Mouse (Mus musculus) neural tube, embryonic 11.5 days (tissue): ENCODE results near the gene Gnptg. TPM values are rescaled to one million over a fixed set of nuclear protein-coding genes. Genes with fewer than 3 reads are reported as not detected.
"Not testable (repeated sequence)": the region's sequence is repeated elsewhere in the genome, so short reads cannot be mapped to it uniquely, and the experiment has no call there.

Source experiments
- ATAC-seq: fragments of 200-750 bp; cut with Nextera tagmentation; 2 replicates; pipeline ENCODE4 v1.8.0; 2017; ENCODE audit warnings: moderate number of reproducible peaks, mild to moderate bottlenecking, moderate TSS enrichment, moderate library complexity; ENCODE audit not compliant: insufficient read depth, low FRiP score, low TSS enrichment
- DNase-seq: peaks from one replicate; pipeline ENCODE4 v3.0.0-alpha.2; 2015; ENCODE audit warnings: low spot score
- H3K27ac ChIP-seq: fragments of 300-500 bp; sonication (generic); 2 replicates; pipeline ENCODE4 v1.5.1; 2014; ENCODE audit warnings: low read depth, mild to moderate bottlenecking, low read length
- H3K27me3 ChIP-seq: fragments of 300-500 bp; sonication (generic); 2 replicates; pipeline ENCODE4 v1.6.1; 2014; ENCODE audit warnings: mild to moderate bottlenecking, low read length, mixed read lengths; ENCODE audit not compliant: control insufficient read depth, insufficient read depth
- H3K36me3 ChIP-seq: fragments of 300-500 bp; sonication (generic); 2 replicates; pipeline ENCODE4 v1.6.1; 2014; ENCODE audit warnings: mild to moderate bottlenecking, low read length, moderate library complexity, mixed read lengths; ENCODE audit not compliant: control insufficient read depth, insufficient read depth
- H3K4me1 ChIP-seq: fragments of 300-500 bp; sonication (generic); 2 replicates; pipeline ENCODE4 v1.6.1; 2014; ENCODE audit warnings: low read length, mixed read lengths; ENCODE audit not compliant: control insufficient read depth, insufficient read depth
- H3K4me2 ChIP-seq: fragments of 300-500 bp; sonication (generic); 2 replicates; pipeline ENCODE4 v1.6.1; 2014; ENCODE audit warnings: low read depth, mild to moderate bottlenecking, moderate library complexity
- H3K4me3 ChIP-seq: fragments of 300-500 bp; sonication (generic); 2 replicates; pipeline ENCODE4 v1.5.1; 2014; ENCODE audit warnings: low read depth, low read length
- H3K9ac ChIP-seq: fragments of 300-500 bp; sonication (generic); 2 replicates; pipeline ENCODE4 v1.6.1; 2014; ENCODE audit warnings: mild to moderate bottlenecking, low read length
- H3K9me3 ChIP-seq: fragments of 300-500 bp; sonication (generic); 2 replicates; pipeline ENCODE4 v1.6.1; 2016; ENCODE audit warnings: low read length; ENCODE audit not compliant: control insufficient read depth
- WGBS: fragments of 180-500 bp; shearing (Covaris S2); extraction: QIAGEN DNeasy Blood & Tissue Kit; methylation state at CpG from one replicate; pipeline ENCODE4 v1.1.7; 2014; 5-methylcytosine and 5-hydroxymethylcytosine counted together
- polyA plus RNA-seq: library from polyadenylated mRNA; unstranded; fragments of >200 nt; fragmentation: Nextera tagmentation; extraction: Ambion mirVana; gene quantifications from 2 replicates; pipeline ENCODE4 v1.2.1, GENCODE M21; 2014

The Gnptg gene
- polyA plus RNA-seq, 1 experiment from 2014 or later = 58.7 TPM

- Histone ChIP-seq H3K4me1 (peaks cover 18% of the 10 kb centered on the region), H3K4me2 (no peak overlapping the region), H3K36me3 (no peaks in the 10 kb centered on the region), H3K27ac (no peak overlapping the region), H3K27me3 (peaks cover 17% of the 10 kb centered on the region), H3K4me3 (no peak overlapping the region), H3K9ac (no peak overlapping the region), H3K9me3 (no peaks in the 10 kb centered on the region)
- 38% methylated on average over 3 of the region's 3 CpGs for WGBS
- ATAC-seq (no peak), DNase-seq (peak; percentile 24)
Observed at GRCm38 (mm10) chr17:25252643-25253042, 12.7 kb upstream of the Gnptg start.

- WGBS = 78% methylated on average over 8 of the region's 8 CpGs
- ATAC-seq (no peak), DNase-seq (no peak)
- Histone ChIP-seq H3K27me3 (peaks cover 6% of the 10 kb centered on the region), H3K9me3 (no peaks in the 10 kb centered on the region), H3K9ac (no peak overlapping the region), H3K4me1 (peaks cover 9% of the 10 kb centered on the region; the same call in 1 of the 2 replicates), H3K27ac (no peak overlapping the region), H3K36me3 (no peaks in the 10 kb centered on the region), H3K4me3 (no peak overlapping the region), H3K4me2 (no peak overlapping the region)
Observed at GRCm38 (mm10) chr17:25250181-25250835, 10.4 kb upstream of the Gnptg start.

- Histone ChIP-seq H3K27me3 (no peaks in the 10 kb centered on the region), H3K9ac (no peak overlapping the region), H3K36me3 (peaks cover 11% of the 10 kb centered on the region), H3K4me1 (0 out of 2 replicates have a peak, but pooled peaks cover 2% of the 10 kb centered on the region), H3K4me3 (no peak overlapping the region), H3K27ac (no peak overlapping the region), H3K9me3 (no peaks in the 10 kb centered on the region), H3K4me2 (no peak overlapping the region)
- DNase-seq = no peak
- WGBS = 83% methylated on average over 18 of the region's 18 CpGs
- no peak for ATAC-seq
Observed at GRCm38 (mm10) chr17:25248033-25248750, 8.3 kb upstream of the Gnptg start.

GRCm38 (mm10) chr17:25244239-25244638 lies 4.3 kb upstream of the Gnptg start:
- Histone ChIP-seq H3K4me3 (no peak overlapping the region), H3K36me3 (peaks cover 14% of the 10 kb centered on the region)

GRCm38 (mm10) chr17:25243131-25243780 lies 3.3 kb upstream of the Gnptg start:
- H3K36me3 ChIP-seq = peaks cover 14% of the 10 kb centered on the region
- H3K9me3 ChIP-seq = no peaks in the 10 kb centered on the region
- no peak overlapping the region for H3K27ac ChIP-seq
- no peaks in the 10 kb centered on the region for H3K27me3 ChIP-seq
- no peak for ATAC-seq
- no peak overlapping the region for H3K4me3 ChIP-seq
- no peak overlapping the region for H3K9ac ChIP-seq
- no peak for DNase-seq
- H3K4me1 ChIP-seq = peaks cover 8% of the 10 kb centered on the region
- no peak overlapping the region for H3K4me2 ChIP-seq
- WGBS = 90% methylated on average over 11 of the region's 11 CpGs

More at GRCm38 (mm10) chr17:25244239-25244638, 4.3 kb upstream of the Gnptg start:
- no peak overlapping the region for H3K9ac ChIP-seq
- no peaks in the 10 kb centered on the region for H3K9me3 ChIP-seq
- peaks cover 5% of the 10 kb centered on the region for H3K4me1 ChIP-seq
- ATAC-seq (no peak), DNase-seq (no peak)
- WGBS = 85% methylated on average over 16 of the region's 16 CpGs
- H3K27ac ChIP-seq = no peak overlapping the region
- H3K4me2 ChIP-seq = no peak overlapping the region
- no peaks in the 10 kb centered on the region for H3K27me3 ChIP-seq

- 83% methylated on average over 9 of the region's 9 CpGs for WGBS
Observed at GRCm38 (mm10) chr17:25235635-25236034, 4.3 kb downstream of the Gnptg start.

GRCm38 (mm10) chr17:25231621-25232020 lies 8.3 kb downstream of the Gnptg start:
- not testable (repeated sequence) for H3K27ac ChIP-seq, H3K9me3 ChIP-seq, H3K36me3 ChIP-seq, H3K27me3 ChIP-seq, H3K4me2 ChIP-seq, H3K4me1 ChIP-seq, H3K4me3 ChIP-seq, H3K9ac ChIP-seq, DNase-seq
- ATAC-seq = 0 out of 2 replicates have a peak, but pooled peaks have one; percentile 20
- 95% methylated on average over 5 of the region's 11 CpGs for whole genome bisulfite sequencing

More at GRCm38 (mm10) chr17:25235635-25236034, 4.3 kb downstream of the Gnptg start:
- H3K4me2 ChIP-seq = no peak overlapping the region
- no peaks in the 10 kb centered on the region for H3K9me3 ChIP-seq
- no peak for ATAC-seq
- H3K9ac ChIP-seq = no peak overlapping the region
- no peak overlapping the region for H3K4me3 ChIP-seq
- H3K27me3 ChIP-seq = no peaks in the 10 kb centered on the region
- DNase-seq = no peak
- H3K4me1 ChIP-seq = peaks cover 4% of the 10 kb centered on the region; the same call in 1 of the 2 replicates
- H3K36me3 ChIP-seq = peaks cover 9% of the 10 kb centered on the region; the same call in 1 of the 2 replicates
- no peak overlapping the region for H3K27ac ChIP-seq

GRCm38 (mm10) chr17:25230700-25231099 lies 9.2 kb downstream of the Gnptg start:
- Histone ChIP-seq H3K27me3 (no peaks in the 10 kb centered on the region), H3K27ac (no peak overlapping the region), H3K4me1 (no peaks in the 10 kb centered on the region), H3K36me3 (peaks cover 9% of the 10 kb centered on the region; the same call in 1 of the 2 replicates), H3K9me3 (no peaks in the 10 kb centered on the region), H3K4me3 (no peak overlapping the region), H3K4me2 (no peak overlapping the region), H3K9ac (no peak overlapping the region)
- 96% methylated on average over 3 of the region's 3 CpGs for WGBS
- DNase-seq (no peak), ATAC-seq (no peak)
